Mouse (Mus musculus) liver, embryonic 14.5 days (tissue): ENCODE measurements around the gene Pi4ka.
A peak's percentile ranks its signal among the peaks of the same experiment; 100 is the strongest.

Experiments used
- CTCF ChIP-seq: IDR thresholded peaks from 2 replicates; pipeline ENCODE4 v1.5.1; 2016; ENCODE audit warnings: antibody characterized with exemption, low read depth, control low read depth
- EP300 ChIP-seq: IDR thresholded peaks from 2 replicates; pipeline ENCODE4 v1.6.1; 2016; ENCODE audit warnings: antibody characterized with exemption, low read depth

DNA sequence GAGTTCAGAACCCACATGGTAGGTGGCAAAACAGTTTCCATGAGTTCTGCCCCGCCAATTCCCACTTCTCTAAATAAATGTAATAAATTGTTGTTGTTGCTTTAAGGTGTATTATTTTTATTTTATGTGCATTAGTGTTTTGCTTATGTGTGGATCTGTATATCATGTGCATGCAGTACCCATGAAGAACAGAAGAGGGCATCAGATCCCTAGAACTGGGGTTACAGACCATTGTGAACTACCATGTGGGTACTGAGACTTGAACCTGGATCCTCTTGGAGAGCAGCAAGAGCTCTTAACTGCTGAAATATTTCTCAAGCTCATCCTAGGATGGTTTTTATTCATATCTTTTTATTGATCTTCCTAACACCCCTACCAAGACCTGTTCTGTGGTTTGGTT lies 3.3 kb downstream of the Pi4ka start:
- no peak for TF ChIP-seq EP300
- peak; percentile 76 for TF ChIP-seq CTCF
